Mouse (Mus musculus) heart, postnatal 0 days (tissue): ENCODE results near the gene Zfp526. TPM values are rescaled to one million over a fixed set of nuclear protein-coding genes. Genes with fewer than 3 reads are reported as not detected.
"Not testable (repeated sequence)": the region's sequence is repeated elsewhere in the genome, so short reads cannot be mapped to it uniquely, and the experiment has no call there.

Source experiments
- ATAC-seq: fragments of 200-750 bp; cut with Nextera tagmentation; 2 replicates; pipeline ENCODE4 v1.8.0; 2017; ENCODE audit warnings: low read depth, moderate number of reproducible peaks, moderate library complexity; ENCODE audit not compliant: insufficient read depth
- DNase-seq: peaks from one replicate; pipeline ENCODE4 v3.0.0-alpha.2; 2016; ENCODE audit warnings: low spot score
- H3K27ac ChIP-seq: fragments of 300-500 bp; sonication (generic); 2 replicates; pipeline ENCODE4 v1.5.1; 2014; ENCODE audit warnings: low read depth, mild to moderate bottlenecking
- H3K27me3 ChIP-seq: fragments of 300-500 bp; sonication (generic); 2 replicates; pipeline ENCODE4 v1.6.1; 2014; ENCODE audit warnings: low read length, mixed read lengths; ENCODE audit not compliant: control insufficient read depth, insufficient read depth
- H3K36me3 ChIP-seq: fragments of 300-500 bp; sonication (generic); replicated peaks from 2 replicates; pipeline ENCODE4 v1.6.1; 2014; ENCODE audit warnings: low read length, mixed read lengths; ENCODE audit not compliant: control insufficient read depth, insufficient read depth
- H3K4me1 ChIP-seq: fragments of 300-500 bp; sonication (generic); 2 replicates; pipeline ENCODE4 v1.6.1; 2014; ENCODE audit warnings: antibody characterized with exemption; ENCODE audit not compliant: control insufficient read depth, insufficient read depth
- H3K4me2 ChIP-seq: fragments of 300-500 bp; sonication (generic); 2 replicates; pipeline ENCODE4 v1.6.1; 2014; ENCODE audit warnings: low read depth, mild to moderate bottlenecking, low read length, moderate library complexity
- H3K4me3 ChIP-seq: fragments of 300-500 bp; sonication (generic); 2 replicates; pipeline ENCODE4 v1.5.1; 2014; ENCODE audit warnings: low read depth, low read length
- H3K9ac ChIP-seq: fragments of 300-500 bp; sonication (generic); replicated peaks from 2 replicates; pipeline ENCODE4 v1.6.1; 2014; ENCODE audit warnings: low read depth, low read length, mixed read lengths
- H3K9me3 ChIP-seq: fragments of 300-500 bp; sonication (generic); replicated peaks from 2 replicates; pipeline ENCODE4 v1.6.1; 2016; ENCODE audit warnings: low read length; ENCODE audit not compliant: control insufficient read depth
- CTCF ChIP-seq: IDR thresholded peaks from 2 replicates; pipeline ENCODE4 v1.5.1; 2016; ENCODE audit warnings: antibody characterized with exemption, control low read depth, low read depth
- EP300 ChIP-seq: IDR thresholded peaks from 2 replicates; pipeline ENCODE4 v1.6.1; 2016; ENCODE audit warnings: antibody characterized with exemption, low read depth
- WGBS: fragments of 180-500 bp; shearing (Covaris S2); extraction: QIAGEN DNeasy Blood & Tissue Kit; methylation state at CpG from one replicate; pipeline ENCODE4 v1.1.7; 2014; 5-methylcytosine and 5-hydroxymethylcytosine counted together
- polyA plus RNA-seq: library from polyadenylated mRNA; unstranded; fragments of >200 nt; fragmentation: Nextera tagmentation; extraction: Ambion mirVana; gene quantifications from 2 replicates; pipeline ENCODE4 v1.2.1, GENCODE M21; 2015
- total RNA-seq: library from RNA; depleted of rRNA; stranded (reverse); fragments of >200 nt; gene quantifications from 2 replicates; pipeline ENCODE4 v1.2.3, GENCODE M21; 2014; ENCODE audit warnings: low replicate concordance

Gene Zfp526
- total and polyA plus RNA-seq, 2 experiments from 2014 or later: 1.2 to 6.8 TPM

- H3K4me2 ChIP-seq: no peak overlapping the region
- no peak overlapping the region for H3K9ac ChIP-seq
- no peak for TF ChIP-seq EP300
- no peak for TF ChIP-seq CTCF
- H3K9me3 ChIP-seq: no peaks in the 10 kb centered on the region
- H3K4me3 ChIP-seq: no peak overlapping the region
- 71% methylated on average over 1 of the region's 1 CpGs for WGBS
- peaks cover 4% of the 10 kb centered on the region; the same call in 1 of the 2 replicates for H3K4me1 ChIP-seq
- H3K36me3 ChIP-seq: no peaks in the 10 kb centered on the region
- H3K27ac ChIP-seq: no peak overlapping the region
- no peaks in the 10 kb centered on the region for H3K27me3 ChIP-seq
- ATAC-seq: no peak
- DNase-seq: no peak
Measured at GRCm38 (mm10) chr7:25261896-25262295, 40.7 kb downstream of the Zfp526 start.

- no peaks in the 10 kb centered on the region for H3K36me3 ChIP-seq
- no peak for DNase-seq
- H3K4me2 ChIP-seq: no peak overlapping the region
- H3K4me3 ChIP-seq: no peak overlapping the region
- TF ChIP-seq EP300: no peak
- no peak for TF ChIP-seq CTCF
- no peak for ATAC-seq
- H3K9me3 ChIP-seq: no peaks in the 10 kb centered on the region
- no peaks in the 10 kb centered on the region for H3K27me3 ChIP-seq
- no peak overlapping the region for H3K9ac ChIP-seq
- WGBS: 46% methylated on average over 17 of the region's 17 CpGs
- H3K27ac ChIP-seq: no peak overlapping the region
- peaks cover 14% of the 10 kb centered on the region for H3K4me1 ChIP-seq
Measured at GRCm38 (mm10) chr7:25263968-25264870, 43.0 kb downstream of the Zfp526 start.

- H3K4me1 ChIP-seq: peaks cover 23% of the 10 kb centered on the region
- H3K4me3 ChIP-seq, DNase-seq, H3K9ac ChIP-seq, H3K4me2 ChIP-seq, H3K27ac ChIP-seq, H3K9me3 ChIP-seq, H3K27me3 ChIP-seq, ATAC-seq, H3K36me3 ChIP-seq: not testable (repeated sequence)
- 60% methylated on average over 5 of the region's 5 CpGs for WGBS
Measured at GRCm38 (mm10) chr7:25265743-25266142, 44.5 kb downstream of the Zfp526 start.

- no peak overlapping the region for H3K27ac ChIP-seq
- H3K9me3 ChIP-seq: no peaks in the 10 kb centered on the region
- no peak for DNase-seq
- H3K4me2 ChIP-seq: no peak overlapping the region; the same call in 1 of the 2 replicates
- WGBS: 75% methylated on average over 8 of the region's 8 CpGs
- H3K4me1 ChIP-seq: peaks cover 23% of the 10 kb centered on the region
- no peak overlapping the region for H3K9ac ChIP-seq
- H3K4me3 ChIP-seq: no peak overlapping the region
- H3K36me3 ChIP-seq: peaks cover 4% of the 10 kb centered on the region; the same call in 1 of the 2 replicates
- no peak for TF ChIP-seq EP300
- TF ChIP-seq CTCF: no peak
- ATAC-seq: no peak
- H3K27me3 ChIP-seq: no peaks in the 10 kb centered on the region
Measured at GRCm38 (mm10) chr7:25266180-25266962, 45.1 kb downstream of the Zfp526 start.

- no peak for TF ChIP-seq CTCF
- TF ChIP-seq EP300: no peak; the same call in none of the 2 replicates
- Histone ChIP-seq H3K9ac (peak within 1 kb of the TSS; percentile 86), H3K4me1 (peaks cover 23% of the 10 kb centered on the region), H3K9me3 (no peaks in the 10 kb centered on the region), H3K4me3 (peak within 1 kb of the TSS; percentile 80), H3K27me3 (no peaks in the 10 kb centered on the region), H3K4me2 (peak within 1 kb of the TSS; percentile 86), H3K36me3 (peaks cover 13% of the 10 kb centered on the region), H3K27ac (peak within 1 kb of the TSS; percentile 93)
- ATAC-seq (peak; percentile 86), DNase-seq (peak; percentile 100)
- under 1% methylated on average over 29 of the region's 29 CpGs for WGBS
Measured at GRCm38 (mm10) chr7:25267301-25267750, 46.1 kb downstream of the Zfp526 start, which contains the start of gene Cic. TSS of gene Cic (plus strand) at chr7:25267704.
